ENCODE assay signal across 8 mouse cellular contexts in the genomic region with DNA sequence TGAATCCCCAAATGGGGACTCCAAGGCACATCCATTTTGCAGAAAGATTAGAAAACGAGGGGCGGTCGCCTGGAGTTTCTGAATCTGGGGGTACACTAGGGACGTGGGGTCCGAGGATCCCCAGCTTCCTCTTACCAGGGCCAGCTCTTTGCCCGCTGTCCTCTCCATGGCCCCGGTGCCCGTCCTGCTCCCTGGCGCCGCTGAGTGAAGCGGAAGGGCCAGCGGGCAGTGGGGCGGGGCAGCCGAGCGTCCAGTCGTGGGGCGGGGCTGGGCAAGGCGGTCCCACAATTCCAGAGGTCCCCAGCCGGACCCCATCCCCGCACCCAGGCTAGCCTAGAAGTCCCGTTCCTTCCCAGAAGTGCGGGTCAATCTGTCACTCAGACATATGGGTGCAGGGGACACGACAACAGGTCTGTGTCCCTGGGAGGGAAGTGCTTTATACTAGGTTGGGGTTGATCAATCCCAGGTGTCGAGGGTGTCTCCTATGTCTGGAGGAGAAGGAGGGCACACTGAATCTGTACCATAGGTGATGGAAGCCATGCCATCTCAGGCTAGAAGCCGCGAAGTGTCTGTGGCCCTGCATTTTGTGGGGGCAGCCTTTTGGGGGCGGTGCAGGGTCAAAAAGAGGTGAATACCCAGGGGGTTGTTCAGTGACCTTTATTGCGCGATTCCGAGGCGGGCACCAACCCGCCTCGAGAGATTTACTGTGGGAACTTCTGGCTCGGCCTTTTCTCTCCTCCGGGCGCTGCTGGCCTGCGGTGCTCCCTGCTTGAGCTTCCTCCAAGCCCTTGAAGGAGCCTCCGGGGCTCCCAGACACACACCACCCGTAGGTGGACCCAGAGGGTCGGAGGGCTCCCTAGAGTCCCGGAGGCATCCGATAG. TPM values are rescaled to one million over a fixed set of nuclear protein-coding genes. Genes with fewer than 3 reads are reported as not detected.
A peak's percentile ranks its signal among the peaks of the same experiment; 100 is the strongest.
DNase-seq lines count a peak whose midpoint lies in the region; ATAC-seq and TF ChIP-seq lines count a peak whose summit lies in the region.

A gene (minus strand): TSS at position 217 of the 881 bp plus-strand sequence.

- no peak for ATAC-seq in inflammation-experienced regulatory T-cells, adult 6 months

- H3K4me3 ChIP-seq in left cerebral cortex, adult 2 months, result peak within 1 kb of the TSS; percentile 50
- H3K4me3 ChIP-seq in small intestine, adult 2 months (ENCODE audit: low read depth, low read length), result peak within 1 kb of the TSS; percentile 55

- no peak within 1 kb of the TSS for H3K27ac ChIP-seq in left cerebral cortex, adult 2 months
- no peak within 1 kb of the TSS for H3K27ac ChIP-seq in small intestine, adult 2 months (ENCODE audit: insufficient read depth, low read depth, low read length)

- H3K36me3 ChIP-seq in small intestine, adult 2 months (ENCODE audit: control insufficient read depth, insufficient read depth, low read length), result no peaks in the 10 kb centered on the region

- WGBS in small intestine, adult 2 months, result 3% methylated on average over 41 of the region's 42 CpGs

- H3K4me1 ChIP-seq in small intestine, adult 2 months (ENCODE audit: control insufficient read depth, insufficient read depth, insufficient read length, low read length), result peaks cover 12% of the 10 kb centered on the region

- no peak; the same call in 1 of the 2 replicates for TF ChIP-seq CTCF in left cerebral cortex, adult 2 months (IDR thresholded peaks at IDR 0.05)
- TF ChIP-seq CTCF in small intestine, adult 2 months (IDR thresholded peaks at IDR 0.05; ENCODE audit: extremely low read depth, insufficient read length, insufficient replicate concordance, low read depth, low read length), result no peak

- intact Hi-C loops in left cerebral cortex, adult 2 months (cut with DNase I), result no loop called here

- no peak for TF ChIP-seq POLR2A in small intestine, adult 2 months (IDR thresholded peaks at IDR 0.05; ENCODE audit: low read depth, low read length)

- DNase-seq in left cerebral cortex, adult 2 months (ENCODE audit: extremely low spot score in 1 of 2, low spot score in 2 of 2), result no peak
- DNase-seq in left cerebral cortex, adult 18-20 months (ENCODE audit: low spot score in 2 of 2), result no peak
- DNase-seq in embryo, embryonic 10.5 days (ENCODE audit: low spot score), result peak; percentile 66
- DNase-seq in heart, adult 9 months (ENCODE audit: low spot score in 2 of 2), result peak; percentile 51 to 57
- DNase-seq in kidney, adult 9 months, result peak; percentile 81
- peak; percentile 74 for DNase-seq in lung, postnatal 14 days

- peaks cover 34% of the 10 kb centered on the region for H3K27me3 ChIP-seq in small intestine, adult 2 months (ENCODE audit: control insufficient read depth, insufficient read depth, low read length)

RNA-seq across cellular contexts. Expression of the gene that starts here (rescaled TPM):
- total RNA-seq in left cerebral cortex, adult 2 months (2021), result 1 to 10 TPM; 2.1 to 3.1 TPM
- total RNA-seq in left cerebral cortex, adult 18-20 months (2021), result 1 to 10 TPM; 3.7 to 4.0 TPM
- polyA plus RNA-seq in small intestine, adult 2 months (2012; rRNA removed), result 3.4 and 3.8 TPM in 2 replicates
- not detected for polyA plus RNA-seq in inflammation-experienced regulatory T-cells, adult 6 months (2017; shearing (Covaris generic))

Comparison
In these comparisons a context has a peak if more than half of its experiments do, and no peak if none do; other contexts are left out.
1. DNase-seq: peak in embryo, embryonic 10.5 days (single experiment), heart, adult 9 months (2 of 2), kidney, adult 9 months (single experiment) and lung, postnatal 14 days (single experiment); none in left cerebral cortex, adult 2 months (0 of 2) and left cerebral cortex, adult 18-20 months (0 of 2).